Mouse (Mus musculus): ENCODE data around the gene Prkn.
"Not testable (repeated sequence)": the region's sequence is repeated elsewhere in the genome, so short reads cannot be mapped to it uniquely, and the experiment has no call there.

Prkn gene

GRCm38 (mm10) chr17:11142321-11142720 lies 302.1 kb downstream of the Prkn start:
- DNase-seq (ENCODE audit: low spot score): no peak

- no peak for DNase-seq (ENCODE audit: low spot score)
Observed at GRCm38 (mm10) chr17:11156119-11156518, 315.9 kb downstream of the Prkn start.

DNA sequence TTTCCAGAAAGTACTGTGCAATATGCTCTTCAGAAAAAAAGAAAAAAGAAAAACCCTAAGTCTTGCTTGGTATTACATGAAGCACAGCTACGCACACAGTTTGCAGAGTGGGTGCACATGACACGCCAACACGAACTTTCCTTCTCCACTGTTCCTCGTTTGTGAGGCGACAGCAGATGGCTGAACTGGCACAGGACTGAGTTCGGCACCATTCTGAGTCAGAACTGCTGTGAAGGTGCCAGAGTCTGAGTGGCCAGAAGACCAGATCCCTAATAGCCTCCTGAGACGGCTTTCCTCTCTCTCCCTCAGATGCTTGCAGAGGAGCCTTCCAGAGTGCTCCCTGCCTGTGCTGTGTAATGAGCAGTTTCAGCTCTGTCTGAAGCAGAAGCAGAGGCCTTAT lies 317.4 kb downstream of the Prkn start:
- no peak for DNase-seq (ENCODE audit: low spot score)

- no peak for DNase-seq (ENCODE audit: low spot score)
Observed at GRCm38 (mm10) chr17:11161436-11161835, 321.3 kb downstream of the Prkn start.

DNA sequence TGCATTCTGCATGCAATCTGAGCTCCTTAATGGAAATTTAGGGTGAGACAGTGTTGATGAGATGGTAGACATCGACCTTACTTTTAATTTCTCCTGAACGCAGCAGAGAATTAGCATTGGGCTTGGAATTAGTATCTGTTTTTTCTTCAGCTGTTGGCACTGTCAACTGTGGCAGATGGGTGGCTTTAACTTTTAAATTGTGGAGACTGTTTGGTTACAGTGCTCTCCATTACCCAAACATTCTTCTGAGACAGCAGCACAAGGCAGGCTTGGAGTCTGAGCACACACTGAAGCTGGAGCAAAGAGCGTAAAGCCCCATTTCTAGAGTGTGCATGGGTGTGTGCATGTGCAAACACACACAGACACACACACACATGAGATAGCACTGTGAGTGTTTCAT lies 322.6 kb downstream of the Prkn start:
- DNase-seq (ENCODE audit: low spot score): no peak

DNA sequence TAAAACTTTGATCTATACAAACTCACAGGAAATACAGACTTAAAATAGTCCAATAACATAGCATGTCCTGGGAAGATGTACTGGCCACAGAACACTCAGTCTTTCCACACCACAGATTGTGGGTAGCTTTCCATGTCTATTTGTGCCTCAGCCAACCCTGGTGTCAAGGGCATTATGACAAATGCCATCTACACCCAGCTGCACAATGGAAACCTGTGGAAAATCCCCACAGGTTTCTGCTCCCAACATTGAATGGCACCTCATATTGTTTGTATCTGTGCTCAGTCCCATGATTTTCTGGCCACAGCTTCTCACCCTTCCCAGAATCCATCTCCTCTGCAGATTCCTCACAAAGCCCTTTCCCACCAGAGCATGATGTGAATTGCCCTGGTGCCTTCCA lies 347.2 kb downstream of the Prkn start:
- no peak for DNase-seq (ENCODE audit: low spot score)

- no peak for DNase-seq (ENCODE audit: low spot score)
Observed at GRCm38 (mm10) chr17:11188494-11188893, 348.3 kb downstream of the Prkn start.

DNA sequence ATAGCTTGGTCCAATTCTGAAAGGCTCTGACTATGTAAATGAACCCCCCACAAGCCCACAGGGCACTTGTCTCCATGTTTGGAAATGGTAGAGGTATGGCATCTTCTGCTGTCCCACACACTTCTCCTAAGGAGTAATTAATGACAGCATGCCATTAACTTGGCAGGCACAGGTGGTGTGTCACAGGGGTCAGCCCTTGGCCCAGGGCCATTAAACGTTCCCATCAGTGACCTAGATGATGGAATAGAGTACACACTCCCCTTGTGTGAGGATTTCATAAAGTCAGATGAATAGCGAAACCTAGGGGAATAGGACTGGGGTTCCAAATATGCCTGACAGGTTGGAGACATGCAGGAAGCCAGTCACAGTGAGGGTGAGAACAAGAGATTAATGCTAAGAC lies 350.1 kb downstream of the Prkn start:
- no peak for DNase-seq (ENCODE audit: low spot score)

DNA sequence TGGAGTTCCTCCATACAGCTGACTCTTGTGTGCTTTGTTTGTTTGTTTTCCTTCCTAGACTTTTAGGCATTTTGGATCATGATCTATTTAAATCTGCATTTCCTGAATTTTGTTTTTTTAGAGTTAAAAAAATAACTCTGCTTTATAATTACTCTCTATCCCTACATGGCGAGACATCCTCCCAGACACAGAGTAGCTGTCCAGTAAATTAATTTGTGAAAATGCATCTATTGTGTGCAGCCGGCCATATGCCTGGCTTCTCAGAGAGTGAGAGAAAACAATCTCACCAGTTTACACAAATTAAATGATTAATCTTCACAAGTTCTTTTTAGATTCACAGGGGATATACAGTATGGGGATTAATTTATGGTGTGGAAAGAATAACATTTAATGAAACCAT lies 357.9 kb downstream of the Prkn start:
- DNase-seq (ENCODE audit: low spot score): no peak

GRCm38 (mm10) chr17:11209063-11209462 lies 368.9 kb downstream of the Prkn start:
- DNase-seq (ENCODE audit: low spot score): not testable (repeated sequence)

GRCm38 (mm10) chr17:11211006-11211405 lies 370.8 kb downstream of the Prkn start:
- no peak for DNase-seq (ENCODE audit: low spot score)

GRCm38 (mm10) chr17:11211591-11211990 lies 371.4 kb downstream of the Prkn start:
- no peak for DNase-seq (ENCODE audit: low spot score)

- DNase-seq (ENCODE audit: low spot score): no peak
Observed at GRCm38 (mm10) chr17:11213689-11214088, 373.5 kb downstream of the Prkn start.

- DNase-seq (ENCODE audit: low spot score): no peak
Observed at GRCm38 (mm10) chr17:11229011-11229410, 388.8 kb downstream of the Prkn start.

- DNase-seq (ENCODE audit: low spot score): no peak
Observed at GRCm38 (mm10) chr17:11229426-11229825, 389.2 kb downstream of the Prkn start.

DNA sequence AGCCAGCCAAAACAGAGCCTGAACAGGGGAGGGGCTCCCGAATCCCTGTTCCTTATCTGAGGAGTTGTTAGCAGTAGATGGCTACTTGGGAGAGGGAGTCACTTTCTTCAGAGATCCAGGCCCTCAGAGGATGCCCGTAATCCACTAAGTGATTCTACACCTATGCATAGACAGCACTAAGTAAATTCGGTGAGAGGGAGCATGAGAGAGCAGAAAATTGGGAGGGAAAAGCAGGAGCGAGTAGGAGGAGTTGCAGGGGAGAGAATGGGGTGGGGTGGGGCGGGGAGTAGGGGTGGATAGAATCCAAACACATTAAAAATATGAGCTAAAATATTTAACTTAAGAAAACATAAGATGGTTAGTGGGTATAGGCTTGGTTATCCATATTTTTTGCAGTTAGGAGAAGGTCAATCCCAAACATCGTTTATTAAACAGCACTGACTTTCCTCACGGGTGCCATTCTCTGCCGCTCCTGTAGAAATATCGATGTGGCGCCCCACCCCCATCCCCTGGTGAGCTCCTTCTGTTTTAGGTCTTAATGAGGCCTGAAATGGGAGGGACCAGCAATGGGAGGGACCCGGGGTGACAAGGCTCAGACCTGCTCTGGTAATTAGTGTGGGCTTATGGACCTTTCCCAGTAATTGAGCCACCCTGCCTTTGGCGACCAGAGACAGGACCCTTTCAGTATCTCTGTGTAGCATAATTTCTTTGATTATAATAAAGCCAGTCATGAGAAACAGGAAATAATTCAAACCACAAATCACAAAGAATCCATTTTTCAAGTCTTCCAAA lies 390.6 kb downstream of the Prkn start:
- no peak for DNase-seq (ENCODE audit: low spot score)

GRCm38 (mm10) chr17:11235273-11235672 lies 395.1 kb downstream of the Prkn start:
- no peak for DNase-seq (ENCODE audit: low spot score)

- DNase-seq (ENCODE audit: low spot score): no peak
Observed at GRCm38 (mm10) chr17:11245040-11245439, 404.9 kb downstream of the Prkn start.

DNA sequence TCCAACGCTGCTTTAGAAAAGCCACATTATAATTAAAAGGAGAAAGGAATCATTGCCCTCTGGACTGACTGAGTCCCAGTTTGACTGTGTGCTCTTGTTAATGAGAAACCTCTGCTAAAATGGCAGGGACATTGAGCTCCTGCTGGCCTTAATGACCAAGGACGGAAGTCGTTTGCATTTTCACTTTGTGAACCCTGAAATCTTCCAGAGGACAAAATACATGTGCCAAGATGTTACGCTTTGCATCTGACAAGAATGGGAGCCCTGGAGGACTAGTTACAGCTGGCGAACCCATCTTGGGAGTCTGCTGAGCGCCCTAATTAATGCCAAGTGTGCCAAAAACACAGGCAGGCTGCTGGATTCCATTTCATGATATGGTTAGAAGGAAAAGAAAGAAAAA lies 409.0 kb downstream of the Prkn start:
- DNase-seq (ENCODE audit: low spot score): no peak

- no peak for DNase-seq (ENCODE audit: low spot score)
Observed at GRCm38 (mm10) chr17:11260663-11261062, 420.5 kb downstream of the Prkn start.

- no peak for DNase-seq (ENCODE audit: low spot score)
Observed at GRCm38 (mm10) chr17:11261679-11262078, 421.5 kb downstream of the Prkn start.

GRCm38 (mm10) chr17:11267951-11268350 lies 427.8 kb downstream of the Prkn start:
- DNase-seq (ENCODE audit: low spot score): no peak

GRCm38 (mm10) chr17:11270179-11270578 lies 430.0 kb downstream of the Prkn start:
- no peak for DNase-seq (ENCODE audit: low spot score)

GRCm38 (mm10) chr17:11271876-11272275 lies 431.7 kb downstream of the Prkn start:
- peak; percentile 6 for DNase-seq (ENCODE audit: low spot score)

Measured in ovary, adult 18-20 months (tissue).